Mouse (Mus musculus) heart, adult 2 months (tissue): ENCODE measurements around the gene Med29.

Experiments
- CTCF ChIP-seq: fragments of 200-600 bp; IDR thresholded peaks from 2 replicates; pipeline ENCODE4 v1.8.1; 2022; ENCODE audit warnings: antibody characterized with exemption, mild to moderate bottlenecking, moderate library complexity
- POLR2A ChIP-seq: fragments of 200-500 bp; IDR thresholded peaks from 2 replicates; pipeline ENCODE4 v1.6.1; 2011; ENCODE audit warnings: mild to moderate bottlenecking, low read depth, low read length, control low read depth; ENCODE audit not compliant: insufficient read depth

GRCm38 (mm10) chr7:28437964-28438363, 45.5 kb upstream of the Med29 start:
- TF ChIP-seq CTCF (no peak), POLR2A (no peak)
